Mouse (Mus musculus) limb, embryonic 10.5 days (tissue): Measurements from ENCODE around the gene Tsks. TPM values are rescaled to one million over a fixed set of nuclear protein-coding genes. Genes with fewer than 3 reads are reported as not detected.

Experiments
- DNase-seq: peaks from one replicate; pipeline ENCODE4 v3.0.0-alpha.2; 2017; ENCODE audit warnings: low spot score
- H3K27ac ChIP-seq: fragments of 300-500 bp; sonication (generic); 2 replicates; pipeline ENCODE4 v1.5.1; 2016; ENCODE audit warnings: mild to moderate bottlenecking
- H3K27me3 ChIP-seq: fragments of 300-500 bp; sonication (generic); 2 replicates; pipeline ENCODE4 v1.6.1; 2016; ENCODE audit warnings: low read depth, mild to moderate bottlenecking; ENCODE audit not compliant: poor library complexity, severe bottlenecking
- H3K36me3 ChIP-seq: fragments of 300-500 bp; sonication (generic); 2 replicates; pipeline ENCODE4 v1.6.1; 2016; ENCODE audit warnings: mild to moderate bottlenecking, moderate library complexity
- H3K4me1 ChIP-seq: fragments of 300-500 bp; sonication (generic); 2 replicates; pipeline ENCODE4 v1.6.1; 2016
- H3K4me3 ChIP-seq: fragments of 300-500 bp; sonication (generic); 2 replicates; pipeline ENCODE4 v1.5.1; 2016; ENCODE audit warnings: mild to moderate bottlenecking, moderate library complexity
- H3K9me3 ChIP-seq: fragments of 300-500 bp; sonication (generic); replicated peaks from 2 replicates; pipeline ENCODE4 v1.6.1; 2016; ENCODE audit warnings: mild to moderate bottlenecking
- WGBS: fragments of 180-500 bp; shearing (Covaris S2); methylation state at CpG from one replicate; pipeline ENCODE4 v1.1.7; 2016; 5-methylcytosine and 5-hydroxymethylcytosine counted together
- polyA plus RNA-seq: library from polyadenylated mRNA; unstranded; fragments of >200 nt; fragmentation: Nextera tagmentation; extraction: Ambion mirVana; gene quantifications from 2 replicates; pipeline ENCODE4 v1.2.1, GENCODE M21; 2016

Gene Tsks
- polyA plus RNA-seq, 1 experiment from 2014 or later, result 0.18 TPM

DNA sequence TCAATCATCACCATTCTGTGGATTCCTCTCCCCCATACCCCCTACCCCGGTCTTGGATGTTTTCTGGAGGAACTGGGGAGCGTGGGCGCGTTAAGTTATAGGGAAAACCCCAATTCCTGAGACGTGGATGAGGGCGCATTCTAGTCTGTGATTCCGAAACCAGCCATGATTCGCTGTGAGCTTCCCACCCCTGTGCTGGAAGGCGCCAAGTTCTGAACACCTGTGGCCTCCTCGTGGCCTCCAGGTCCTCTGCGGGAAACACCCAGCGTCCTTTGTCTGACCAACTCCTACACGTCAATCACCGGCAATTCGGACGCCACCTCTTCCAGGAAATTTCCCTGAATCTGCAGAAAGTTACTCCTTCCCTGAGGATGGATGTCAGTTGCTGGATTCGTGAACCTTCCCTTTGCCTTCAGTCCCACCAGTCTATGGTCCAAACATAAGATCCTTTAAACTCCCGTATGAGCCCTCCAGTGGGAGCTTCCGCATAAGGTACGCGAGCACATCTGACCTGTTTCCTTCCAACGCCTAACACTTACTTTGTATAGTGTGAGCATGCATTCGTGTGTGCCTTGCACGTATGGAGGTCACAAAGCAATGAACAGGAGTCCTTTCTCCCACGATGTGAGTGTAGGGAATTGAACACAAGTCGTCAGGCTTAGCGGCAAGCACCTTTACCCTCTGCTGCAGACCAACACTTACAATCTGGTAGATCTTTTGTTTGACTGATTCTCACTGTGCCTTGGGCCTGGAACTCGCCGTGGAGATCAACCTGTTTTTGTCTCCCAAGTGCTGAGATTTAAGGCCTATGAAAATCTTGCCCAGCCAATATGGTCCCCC is 44.1 kb downstream of the Tsks start:
- Histone ChIP-seq H3K27me3 (no peaks in the 10 kb centered on the region), H3K9me3 (no peaks in the 10 kb centered on the region), H3K4me3 (peak overlapping the region; percentile 80), H3K27ac (peak overlapping the region; percentile 99), H3K4me1 (peaks cover 37% of the 10 kb centered on the region), H3K36me3 (peaks cover 66% of the 10 kb centered on the region)
- WGBS, result under 1% methylated on average over 29 of the region's 29 CpGs
- peak; percentile 85 for DNase-seq

GRCm38 (mm10) chr7:44996672-44997071 is 53.7 kb downstream of the Tsks start:
- peaks cover 69% of the 10 kb centered on the region for H3K36me3 ChIP-seq
- DNase-seq, result no peak
- peak overlapping the region; percentile 91 for H3K27ac ChIP-seq
- WGBS, result 15% methylated on average over 10 of the region's 10 CpGs
- H3K9me3 ChIP-seq, result no peaks in the 10 kb centered on the region
- peaks cover 38% of the 10 kb centered on the region for H3K4me1 ChIP-seq
- no peaks in the 10 kb centered on the region for H3K27me3 ChIP-seq
- H3K4me3 ChIP-seq, result peak overlapping the region; percentile 75

DNA sequence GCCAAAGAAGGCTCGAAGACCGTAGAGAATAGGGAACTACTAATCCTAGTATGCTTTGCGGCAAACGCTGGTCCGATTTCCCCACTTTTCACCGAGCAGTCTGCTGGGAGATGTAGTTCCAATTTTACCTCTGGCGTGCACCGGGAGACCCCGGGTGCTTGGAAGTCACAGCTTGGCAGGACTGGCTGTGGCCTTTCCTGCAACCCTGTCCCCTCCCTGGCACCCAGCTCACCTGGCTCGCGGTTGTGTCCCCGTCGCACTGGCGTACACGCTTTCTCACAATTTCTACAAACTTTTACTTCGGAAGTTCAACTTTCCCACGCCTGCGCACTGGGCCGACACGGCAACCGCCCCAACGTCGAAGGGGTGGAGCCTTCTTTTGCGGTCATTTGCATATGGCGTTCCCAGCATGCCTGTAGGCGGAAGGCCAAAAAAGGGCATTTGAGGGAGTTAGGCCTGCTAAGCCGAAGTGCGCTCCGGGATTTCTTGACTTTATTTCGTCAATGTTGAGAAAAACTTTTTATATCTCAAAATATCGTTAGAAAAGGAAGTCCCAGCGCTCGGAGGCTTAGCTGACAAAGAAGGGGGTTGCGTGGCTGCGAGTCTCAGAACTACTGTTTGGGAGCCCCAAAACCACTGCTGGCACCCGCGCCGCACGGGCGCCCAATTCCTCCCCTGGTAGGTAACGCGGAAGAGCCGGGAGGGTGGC is 54.4 kb downstream of the Tsks start, which contains the start of gene Irf3:
TSS of gene Irf3 (plus strand) at position 418 of the 709 bp plus-strand sequence.
- H3K36me3 ChIP-seq, result peaks cover 69% of the 10 kb centered on the region
- H3K4me3 ChIP-seq, result peak within 1 kb of the TSS; percentile 75
- H3K4me1 ChIP-seq, result peaks cover 38% of the 10 kb centered on the region
- H3K27me3 ChIP-seq, result no peaks in the 10 kb centered on the region
- DNase-seq, result peak; percentile 95
- H3K27ac ChIP-seq, result peak within 1 kb of the TSS; percentile 91
- under 1% methylated on average over 43 of the region's 43 CpGs for WGBS
- H3K9me3 ChIP-seq, result no peaks in the 10 kb centered on the region

DNA sequence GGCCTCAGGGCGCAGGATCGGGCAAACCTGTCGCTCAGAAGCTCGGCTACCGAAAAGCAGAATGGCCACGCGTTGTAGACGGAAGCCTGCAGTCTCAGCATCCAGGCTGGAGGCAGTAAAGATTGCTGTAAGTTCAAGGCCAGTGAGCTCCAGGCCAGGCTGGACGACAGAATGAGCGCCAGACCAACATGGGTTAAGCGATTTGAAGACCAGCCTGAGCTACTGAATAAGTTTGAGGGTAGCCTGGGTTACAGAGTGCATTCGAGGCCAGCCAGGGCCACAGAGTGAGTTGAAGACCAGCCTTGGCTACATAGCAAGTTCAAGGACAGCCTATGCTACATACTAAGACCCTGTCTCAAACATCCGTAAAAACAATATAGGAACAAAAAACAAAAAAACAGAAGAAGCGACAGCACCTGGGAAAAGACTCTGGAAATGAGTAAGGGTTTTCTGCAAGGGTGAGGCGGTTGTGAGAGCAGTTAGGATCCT is 55.0 kb downstream of the Tsks start:
- Histone ChIP-seq H3K27ac (peak overlapping the region; percentile 91), H3K36me3 (peaks cover 69% of the 10 kb centered on the region), H3K27me3 (no peaks in the 10 kb centered on the region), H3K9me3 (no peaks in the 10 kb centered on the region), H3K4me1 (peaks cover 38% of the 10 kb centered on the region), H3K4me3 (peak overlapping the region; percentile 75)
- WGBS, result 5% methylated on average over 15 of the region's 15 CpGs
- no peak for DNase-seq

- peak within 1 kb of the TSS; percentile 91 for H3K27ac ChIP-seq
- WGBS, result 4% methylated on average over 18 of the region's 18 CpGs
- H3K4me3 ChIP-seq, result peak within 1 kb of the TSS; percentile 75
- H3K36me3 ChIP-seq, result peaks cover 69% of the 10 kb centered on the region
- H3K4me1 ChIP-seq, result peaks cover 38% of the 10 kb centered on the region
- no peaks in the 10 kb centered on the region for H3K9me3 ChIP-seq
- no peaks in the 10 kb centered on the region for H3K27me3 ChIP-seq
- peak; percentile 69 for DNase-seq
Measured at GRCm38 (mm10) chr7:44998501-44998955, 55.5 kb downstream of the Tsks start, which contains the start of gene Bcl2l12. TSS of gene Bcl2l12 (minus strand) at chr7:44998712.

- Histone ChIP-seq H3K36me3 (peaks cover 69% of the 10 kb centered on the region), H3K27me3 (no peaks in the 10 kb centered on the region), H3K9me3 (no peaks in the 10 kb centered on the region), H3K4me3 (no peak overlapping the region), H3K27ac (no peak overlapping the region), H3K4me1 (peaks cover 44% of the 10 kb centered on the region)
- no peak for DNase-seq
- WGBS, result 83% methylated on average over 11 of the region's 11 CpGs
Measured at GRCm38 (mm10) chr7:44999753-45000152, 56.7 kb downstream of the Tsks start.

DNA sequence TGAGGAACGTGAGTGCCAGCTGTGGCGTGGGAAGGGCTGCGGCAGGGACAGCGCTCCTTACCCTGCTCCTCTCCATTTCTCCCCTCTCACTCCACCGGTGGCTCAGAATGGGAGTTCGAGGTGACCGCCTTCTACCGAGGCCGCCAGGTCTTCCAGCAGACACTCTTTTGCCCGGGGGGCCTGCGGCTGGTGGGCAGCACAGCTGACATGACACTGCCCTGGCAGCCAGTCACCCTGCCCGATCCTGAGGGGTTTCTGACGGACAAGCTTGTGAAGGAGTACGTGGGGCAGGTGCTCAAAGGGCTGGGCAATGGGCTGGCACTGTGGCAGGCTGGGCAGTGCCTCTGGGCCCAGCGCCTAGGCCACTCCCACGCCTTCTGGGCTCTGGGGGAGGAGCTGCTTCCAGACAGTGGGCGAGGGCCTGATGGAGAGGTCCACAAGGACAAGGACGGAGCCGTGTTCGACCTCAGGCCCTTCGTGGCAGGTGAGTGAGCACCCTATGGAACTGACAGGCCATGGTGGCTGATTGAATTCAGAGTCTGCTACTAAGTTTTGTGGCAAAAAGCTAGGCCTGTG is 57.6 kb downstream of the Tsks start:
- H3K36me3 ChIP-seq, result peaks cover 69% of the 10 kb centered on the region
- no peak overlapping the region for H3K27ac ChIP-seq
- H3K9me3 ChIP-seq, result no peaks in the 10 kb centered on the region
- peak overlapping the region; percentile 11 for H3K4me3 ChIP-seq
- H3K27me3 ChIP-seq, result no peaks in the 10 kb centered on the region
- WGBS, result 87% methylated on average over 21 of the region's 21 CpGs
- no peak for DNase-seq
- peaks cover 46% of the 10 kb centered on the region for H3K4me1 ChIP-seq

GRCm38 (mm10) chr7:45002440-45002839 is 59.4 kb downstream of the Tsks start:
- WGBS, result 94% methylated on average over 7 of the region's 7 CpGs
- Histone ChIP-seq H3K4me3 (no peak overlapping the region), H3K27me3 (no peaks in the 10 kb centered on the region), H3K36me3 (peaks cover 80% of the 10 kb centered on the region), H3K4me1 (peaks cover 35% of the 10 kb centered on the region), H3K9me3 (no peaks in the 10 kb centered on the region), H3K27ac (no peak overlapping the region)
- no peak for DNase-seq

DNA sequence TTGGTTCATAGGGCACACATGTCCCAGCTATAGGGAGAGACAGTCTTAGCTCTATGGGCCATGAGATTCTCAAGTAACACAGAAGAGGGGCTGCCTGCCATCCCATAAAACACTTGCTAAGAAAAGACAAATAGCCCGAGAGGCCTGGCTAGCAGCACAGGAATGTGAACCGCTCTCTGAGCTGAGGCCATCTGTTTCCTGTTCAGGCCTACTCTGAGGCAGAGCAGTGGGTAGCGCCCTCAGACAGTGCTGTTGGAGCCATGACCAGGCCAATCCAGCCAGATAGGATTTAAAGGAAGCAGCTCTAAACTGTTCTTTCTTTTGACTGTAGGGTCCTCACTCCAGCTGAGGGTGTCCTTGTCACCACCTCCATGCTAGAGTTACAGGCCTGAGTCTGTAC is 61.5 kb downstream of the Tsks start:
- Histone ChIP-seq H3K4me1 (peaks cover 22% of the 10 kb centered on the region), H3K4me3 (0 out of 2 replicates have a peak overlapping the region, but pooled peaks have one; percentile 15), H3K27me3 (no peaks in the 10 kb centered on the region), H3K27ac (peak overlapping the region; percentile 32; the same call in 1 of the 2 replicates), H3K9me3 (no peaks in the 10 kb centered on the region), H3K36me3 (peaks cover 100% of the 10 kb centered on the region)
- 55% methylated on average over 3 of the region's 3 CpGs for WGBS
- no peak for DNase-seq

DNA sequence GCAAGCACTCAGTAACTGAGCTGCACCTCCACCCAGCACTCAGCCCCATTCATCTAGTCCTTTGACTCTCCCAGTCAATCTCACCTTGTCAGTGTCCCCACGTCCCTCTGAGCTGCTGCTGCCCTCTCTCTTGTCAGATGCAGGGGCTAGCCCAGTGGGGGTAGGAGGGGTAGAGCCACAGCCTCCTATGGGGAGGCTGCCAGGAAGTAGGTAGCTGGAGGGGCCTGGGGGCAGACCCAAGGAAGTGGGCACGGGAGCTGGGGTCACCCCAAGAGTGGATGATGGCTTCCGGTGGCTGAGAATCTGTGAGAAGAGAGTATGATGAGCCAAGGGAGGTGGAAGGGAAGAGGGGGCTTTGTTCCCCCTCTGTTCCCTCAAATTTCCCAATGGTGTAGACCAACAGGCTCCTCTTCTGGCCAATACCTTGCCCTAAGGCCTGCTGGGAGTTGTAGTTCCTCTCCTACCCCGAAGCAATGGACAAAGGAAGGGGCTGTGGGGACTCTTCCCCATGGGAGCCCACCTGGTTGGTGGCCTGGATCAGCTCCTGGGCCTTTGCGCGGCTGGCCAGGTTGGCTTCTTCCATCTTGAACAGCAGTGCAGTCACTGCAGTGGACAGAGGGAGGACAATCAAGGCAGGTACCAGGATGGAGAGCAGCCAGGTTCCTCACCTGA is 62.5 kb downstream of the Tsks start:
- WGBS, result 88% methylated on average over 6 of the region's 6 CpGs
- Histone ChIP-seq H3K4me3 (no peak overlapping the region), H3K27ac (peak overlapping the region; percentile 46; the same call in 1 of the 2 replicates)

GRCm38 (mm10) chr7:45006503-45006902 is 63.5 kb downstream of the Tsks start:
- WGBS, result 92% methylated on average over 12 of the region's 12 CpGs

More for the DNA sequence above, 62.5 kb downstream of the Tsks start:
- DNase-seq, result no peak
- Histone ChIP-seq H3K36me3 (peaks cover 100% of the 10 kb centered on the region), H3K9me3 (no peaks in the 10 kb centered on the region), H3K27me3 (no peaks in the 10 kb centered on the region), H3K4me1 (peaks cover 13% of the 10 kb centered on the region)

DNA sequence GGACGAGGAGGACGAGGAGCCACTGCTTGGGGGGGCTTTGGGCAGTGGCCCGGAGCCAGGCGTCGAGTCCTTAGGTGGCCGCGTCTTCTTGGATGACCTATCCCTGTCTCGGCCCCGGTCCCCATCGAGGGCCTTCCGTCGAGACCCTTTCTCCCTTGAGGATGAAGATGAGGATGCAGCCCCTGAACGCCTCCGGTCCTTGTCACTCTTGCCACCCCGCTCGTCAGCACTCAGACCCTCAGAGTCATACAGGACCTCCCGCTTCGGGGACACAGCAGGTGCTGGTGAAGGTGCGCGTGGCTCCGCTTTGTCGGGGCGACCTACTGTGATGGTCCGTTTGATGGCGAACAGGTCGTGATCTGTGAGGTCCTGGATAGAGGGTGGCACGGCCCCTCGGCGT is 64.1 kb downstream of the Tsks start:
- H3K4me1 ChIP-seq, result peaks cover 10% of the 10 kb centered on the region
- no peaks in the 10 kb centered on the region for H3K9me3 ChIP-seq
- DNase-seq, result no peak
- no peak overlapping the region for H3K27ac ChIP-seq
- 94% methylated on average over 29 of the region's 29 CpGs for WGBS
- H3K27me3 ChIP-seq, result no peaks in the 10 kb centered on the region
- H3K4me3 ChIP-seq, result no peak overlapping the region
- H3K36me3 ChIP-seq, result peaks cover 100% of the 10 kb centered on the region

More at GRCm38 (mm10) chr7:45006503-45006902, 63.5 kb downstream of the Tsks start:
- peaks cover 10% of the 10 kb centered on the region for H3K4me1 ChIP-seq
- no peak overlapping the region for H3K4me3 ChIP-seq
- peaks cover 100% of the 10 kb centered on the region for H3K36me3 ChIP-seq
- no peak for DNase-seq
- H3K9me3 ChIP-seq, result no peaks in the 10 kb centered on the region
- no peak overlapping the region for H3K27ac ChIP-seq
- H3K27me3 ChIP-seq, result no peaks in the 10 kb centered on the region
